Mouse (Mus musculus) embryonic fibroblast, embryonic 13.5 days (primary cell): ENCODE results near the gene Rnf141.

Source experiments
- CTCF ChIP-seq: IDR thresholded peaks from 2 replicates; pipeline ENCODE4 v1.5.1; 2011; ENCODE audit warnings: mild to moderate bottlenecking, control low read depth, low read length, moderate library complexity, borderline replicate concordance; ENCODE audit not compliant: insufficient read depth
- POLR2A ChIP-seq: IDR thresholded peaks from 2 replicates; pipeline ENCODE4 v1.6.1; 2011; ENCODE audit warnings: low read depth, mild to moderate bottlenecking, control low read depth, low read length, moderate library complexity

DNA sequence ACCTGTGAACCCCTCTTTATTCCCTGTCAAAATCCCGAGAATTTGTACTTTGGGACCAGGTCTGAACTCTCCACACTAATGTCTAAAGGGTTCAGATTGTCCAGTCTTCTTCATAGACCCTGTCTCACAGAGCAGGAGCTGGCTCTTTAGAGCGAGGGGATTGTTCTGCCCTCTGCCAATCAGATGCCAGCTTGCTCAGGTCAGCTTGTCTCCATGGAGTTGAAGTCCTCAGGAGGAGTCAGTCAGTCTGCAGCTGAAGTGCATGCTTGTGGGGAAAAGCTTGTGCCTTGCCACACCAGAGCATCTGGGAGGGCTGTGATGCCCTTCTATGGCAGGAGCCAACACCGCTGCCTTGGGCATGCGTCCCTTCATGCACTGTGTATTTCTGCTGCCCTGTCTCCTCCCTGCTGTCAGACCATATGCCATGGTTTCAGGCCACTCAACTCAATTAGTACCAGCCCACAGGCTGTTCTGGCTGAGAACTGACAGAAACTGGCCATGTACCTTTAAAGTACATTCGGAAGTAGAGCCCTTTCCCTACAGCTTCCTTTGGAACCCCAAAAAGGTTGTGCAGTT is 81.6 kb downstream of the Rnf141 start:
- TF ChIP-seq CTCF (no peak), POLR2A (no peak)
